Mouse (Mus musculus): Measurements from ENCODE around the gene Cela2a.
A peak's percentile ranks its signal among the peaks of the same experiment; 100 is the strongest.
"Not testable (repeated sequence)": the region's sequence is repeated elsewhere in the genome, so short reads cannot be mapped to it uniquely, and the experiment has no call there.

The Cela2a gene

DNA sequence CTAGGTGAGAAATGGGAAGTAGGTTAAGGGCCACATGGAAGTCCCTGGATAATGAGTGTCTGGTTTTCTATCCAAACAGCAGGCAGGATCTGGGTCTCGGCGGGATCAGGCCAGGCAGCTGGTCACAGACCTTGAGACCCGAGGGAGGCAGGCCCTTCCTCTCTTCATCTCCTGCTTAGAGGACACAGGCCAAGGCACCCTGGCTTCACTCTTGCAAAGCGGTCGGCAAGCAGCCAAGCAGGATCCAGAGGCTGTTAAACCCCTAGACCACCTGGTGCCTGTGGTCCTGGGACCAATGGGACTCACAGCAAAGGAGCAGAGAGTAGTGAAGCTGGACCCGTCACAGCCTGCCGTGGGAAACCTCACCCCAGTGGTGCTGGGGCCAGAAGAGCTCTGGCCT, 29.6 kb downstream of the Cela2a start:
- no peak for DNase-seq

DNA sequence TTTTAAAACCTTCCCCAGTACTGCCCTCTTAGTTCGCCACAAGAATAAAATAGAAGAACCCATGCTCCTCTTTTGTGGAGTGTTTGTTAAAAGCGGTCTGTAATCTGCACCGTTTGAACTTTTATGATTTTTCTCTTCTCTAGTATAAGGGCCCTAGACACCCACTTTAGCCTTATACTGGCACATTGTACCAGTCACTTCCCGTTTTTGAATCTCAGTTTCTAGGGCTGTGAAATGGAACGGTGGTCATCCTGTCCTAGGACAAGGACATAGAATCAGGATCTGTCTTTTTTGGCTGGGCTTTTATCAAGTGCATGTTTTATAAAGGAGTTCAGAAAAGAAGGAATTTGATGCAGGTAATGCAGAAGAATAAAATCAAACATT, 31.8 kb downstream of the Cela2a start:
- DNase-seq = no peak

DNA sequence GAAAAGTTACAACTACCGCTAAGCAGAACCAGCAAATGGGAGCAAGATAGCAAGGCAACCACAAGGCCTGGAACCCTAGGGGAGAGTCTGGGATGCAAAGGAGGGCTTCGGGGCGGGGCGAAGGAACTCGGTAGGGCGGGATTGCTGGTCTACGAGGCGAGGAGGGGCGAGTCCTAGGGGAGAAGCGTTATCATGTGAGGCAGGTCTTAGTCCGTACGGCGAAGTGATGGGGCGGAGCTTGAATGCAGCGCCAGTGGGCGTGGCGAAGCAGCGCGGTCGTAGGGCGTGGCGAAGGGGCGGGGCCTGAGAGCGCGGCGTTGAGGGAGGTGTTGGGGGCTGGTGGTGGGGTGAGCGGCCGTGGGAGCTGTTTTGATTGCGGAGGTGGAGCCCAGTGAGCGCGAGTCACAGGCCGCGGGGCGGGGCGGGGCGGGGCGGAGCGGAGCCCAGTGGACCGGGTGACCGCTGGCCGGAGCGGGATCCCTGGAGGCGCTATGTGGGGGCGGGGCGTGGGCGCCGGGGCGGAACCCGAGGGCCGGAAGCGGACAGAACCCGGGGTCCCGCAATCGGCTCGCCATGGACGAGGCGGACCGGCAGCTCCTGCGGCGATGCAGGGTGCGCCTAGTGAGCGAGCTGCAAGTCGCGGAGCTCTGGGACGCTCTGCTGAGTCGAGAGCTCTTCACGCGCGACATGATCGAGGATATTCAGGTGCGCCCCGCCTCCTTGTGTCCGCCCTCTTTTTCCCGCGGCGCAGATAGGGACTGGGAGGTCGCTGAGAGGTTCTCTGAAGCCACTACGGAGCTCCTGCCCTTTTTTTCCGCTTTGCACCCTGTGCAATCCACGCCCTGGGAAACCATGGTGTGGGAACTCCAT, 32.4 kb downstream of the Cela2a start, which contains the start of gene Casp9:
Gene Casp9 (plus strand): TSS at position 331 of the 870 bp plus-strand sequence.
- peak; percentile 97 to 98 for DNase-seq

DNA sequence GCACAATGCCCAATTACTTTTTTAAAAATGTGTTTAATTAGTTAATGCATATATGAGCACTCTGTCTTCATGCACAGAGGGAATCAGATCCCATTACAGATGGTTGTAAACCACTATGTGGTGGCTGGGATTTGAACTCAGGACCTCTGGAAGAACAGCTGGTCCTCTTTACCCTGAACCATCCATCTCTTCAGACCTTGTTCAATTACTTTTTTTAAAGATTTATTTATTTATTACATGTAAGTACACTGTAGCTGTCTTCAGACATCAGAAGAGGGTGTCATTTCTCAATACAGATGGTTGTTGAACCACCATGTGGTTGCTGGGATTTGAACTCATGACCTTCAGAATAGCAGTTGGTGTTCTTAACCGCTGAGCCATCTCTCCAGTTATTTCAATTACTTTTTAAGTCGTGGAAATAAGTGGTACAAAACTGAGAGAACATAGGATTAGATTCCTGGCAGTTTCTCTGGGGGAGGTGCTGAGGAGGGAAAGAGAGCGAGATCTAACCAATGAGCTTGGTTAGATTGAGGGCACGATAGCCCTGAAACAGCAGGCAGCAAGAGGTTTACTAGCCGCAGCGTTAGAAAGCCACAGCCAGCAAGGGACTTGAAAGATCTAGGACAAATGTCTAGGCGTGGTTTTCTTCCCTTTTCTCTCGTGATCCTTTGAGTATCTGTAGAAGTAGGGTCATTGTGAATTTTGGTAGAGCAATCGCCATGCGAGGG, 33.2 kb downstream of the Cela2a start:
- no peak for DNase-seq

DNA sequence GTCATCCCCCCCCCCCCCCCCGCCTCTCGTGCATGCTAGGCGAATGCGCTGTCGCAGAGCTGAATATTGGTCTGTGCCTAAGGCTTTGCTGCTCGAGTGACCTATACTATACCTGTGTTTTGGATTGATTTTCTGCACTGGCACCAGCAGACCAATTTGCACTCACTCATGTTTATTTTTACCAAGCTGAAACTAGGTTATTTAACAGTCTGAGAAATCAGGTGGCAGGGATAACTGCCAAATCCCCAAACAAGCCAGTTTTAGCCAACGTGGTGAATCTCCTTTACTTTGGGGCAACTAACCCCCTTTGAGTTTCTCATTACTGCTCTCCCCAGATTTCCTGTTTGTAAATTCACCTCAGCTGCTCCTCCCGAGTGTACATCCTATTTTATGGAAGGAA, 34.0 kb downstream of the Cela2a start:
- peak; percentile 21 to 56 for DNase-seq

DNA sequence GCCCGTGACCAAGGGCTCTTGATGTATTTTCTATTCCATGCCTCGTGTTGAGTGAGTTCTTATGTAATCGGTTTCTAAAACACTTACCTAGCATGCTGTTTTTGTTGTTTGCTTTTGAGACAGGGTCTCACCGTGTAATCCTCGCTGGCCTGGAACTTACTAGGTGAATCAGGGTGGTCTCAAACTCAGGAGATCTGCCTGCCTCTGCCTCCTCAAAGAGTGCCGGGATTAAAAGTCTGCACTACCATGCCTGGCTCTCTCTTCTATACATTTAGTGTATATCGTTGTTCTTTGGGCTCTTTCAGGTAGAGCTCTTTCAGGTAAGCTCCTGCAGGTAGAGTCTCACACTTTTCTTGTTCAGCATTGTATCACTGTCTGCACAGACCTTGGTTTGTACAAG, 34.5 kb downstream of the Cela2a start:
- no peak for DNase-seq

DNA sequence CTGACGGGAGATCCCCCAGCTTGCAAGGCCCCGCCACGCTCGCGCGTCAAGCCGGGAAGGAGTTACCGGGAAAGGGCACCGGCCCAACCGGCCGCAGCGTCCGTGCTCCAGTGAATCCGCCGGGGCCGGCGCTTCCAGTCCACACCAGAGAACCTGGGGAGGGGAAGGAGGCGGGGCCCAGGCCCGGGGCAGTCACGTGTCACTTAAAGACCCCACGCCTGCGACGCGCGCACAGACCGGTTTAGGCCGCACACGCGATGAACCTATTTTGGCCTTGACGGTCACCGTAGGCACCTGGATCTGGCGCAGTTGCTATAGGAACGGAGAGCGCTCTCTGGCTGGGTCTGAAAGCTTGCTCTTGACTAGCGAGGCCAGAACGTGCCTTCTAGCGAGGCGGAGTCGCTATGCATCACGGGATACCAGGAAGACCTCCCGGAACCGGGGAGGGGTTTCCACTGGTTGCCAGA, 35.4 kb downstream of the Cela2a start, which contains the start of gene Dnajc16:
Gene Dnajc16 (minus strand): TSS at position 408 of the 467 bp plus-strand sequence.
- DNase-seq = peak; percentile 97

DNA sequence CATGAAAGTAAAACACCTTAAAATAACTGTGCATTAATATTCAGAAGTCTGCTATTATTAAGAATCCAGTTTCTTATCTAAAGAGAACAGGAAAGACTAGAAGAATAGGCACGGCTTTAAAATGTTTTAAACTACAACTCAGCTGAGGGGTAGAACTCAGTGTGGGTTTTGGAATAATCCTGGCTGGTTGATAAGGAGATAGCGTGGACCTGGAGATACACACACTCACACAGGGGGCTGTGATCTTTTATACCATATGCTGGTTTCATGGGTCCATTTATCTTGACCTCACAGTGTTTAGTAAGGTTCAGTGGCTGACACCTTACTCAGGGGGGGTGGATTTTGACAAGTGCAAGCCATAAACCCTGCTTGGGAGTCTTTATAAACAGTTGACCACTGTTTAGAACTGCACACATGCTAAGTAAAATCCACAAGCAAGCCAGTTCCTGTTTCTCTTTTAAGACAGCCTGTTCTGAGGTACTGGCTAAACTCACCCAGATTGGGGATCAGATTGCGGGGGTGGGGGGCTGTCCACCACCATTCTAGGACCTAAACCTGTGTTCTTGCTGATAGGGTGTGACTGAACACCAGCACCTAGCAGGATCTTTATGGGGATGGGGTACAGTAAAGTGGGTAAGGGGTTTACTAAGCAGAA, 36.3 kb downstream of the Cela2a start:
- no peak for DNase-seq

DNA sequence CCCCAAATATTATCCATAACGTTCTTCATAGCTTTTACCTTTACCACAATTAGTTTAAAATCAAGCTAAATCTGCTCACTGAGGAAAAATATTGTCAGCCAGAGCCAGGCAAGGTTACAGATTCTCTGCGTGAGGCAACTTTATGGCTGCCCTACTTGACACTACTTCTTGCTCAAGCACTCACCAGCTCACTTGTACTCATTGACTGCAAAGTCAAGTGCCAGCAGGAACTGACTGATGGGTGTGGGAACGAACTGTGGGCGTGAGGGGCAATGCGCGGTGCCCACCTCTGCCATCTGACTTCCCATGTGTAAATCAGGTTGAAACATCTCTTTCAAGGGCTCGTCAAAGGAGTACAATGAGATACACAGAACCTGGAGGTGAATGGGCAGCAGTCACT, 38.5 kb downstream of the Cela2a start:
- no peak for DNase-seq

DNA sequence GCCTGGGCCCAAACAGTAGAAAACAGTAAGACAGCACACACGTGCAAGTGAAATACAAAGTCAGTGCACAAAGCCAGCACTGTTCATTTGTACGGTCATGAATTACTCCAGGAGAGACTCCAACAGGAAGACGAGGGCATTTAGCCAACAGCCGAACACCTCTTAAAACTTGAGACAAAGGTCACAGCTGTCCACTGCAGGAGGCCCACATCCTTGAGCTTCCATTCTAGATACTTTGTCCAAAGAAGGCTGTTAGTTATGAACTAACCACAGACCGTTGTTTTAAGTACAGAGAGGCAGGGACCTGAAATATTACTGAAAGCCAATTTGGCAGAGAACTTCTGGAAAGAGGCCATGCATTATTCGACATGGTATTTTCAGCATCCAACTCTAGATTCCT, 38.9 kb downstream of the Cela2a start:
- no peak for DNase-seq

DNA sequence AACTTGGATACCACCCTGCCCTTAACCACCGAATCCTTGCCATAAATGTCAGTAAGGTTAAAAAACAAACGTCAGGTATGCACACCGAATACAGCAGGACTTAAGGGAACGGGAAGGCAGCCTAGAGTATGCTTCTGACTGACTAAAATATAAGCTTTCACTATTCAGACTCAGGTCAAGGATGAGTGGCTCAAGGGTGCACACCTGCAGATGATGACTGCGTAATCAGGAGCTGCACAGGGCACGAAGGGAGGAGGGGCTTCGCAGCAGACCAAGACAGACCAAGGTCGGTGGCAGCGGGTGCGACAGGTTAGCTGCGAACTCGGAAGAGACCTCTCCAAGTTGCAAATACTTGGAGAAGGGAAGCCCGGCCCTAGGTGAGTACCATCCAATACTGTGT, 39.8 kb downstream of the Cela2a start:
- DNase-seq = no peak

DNA sequence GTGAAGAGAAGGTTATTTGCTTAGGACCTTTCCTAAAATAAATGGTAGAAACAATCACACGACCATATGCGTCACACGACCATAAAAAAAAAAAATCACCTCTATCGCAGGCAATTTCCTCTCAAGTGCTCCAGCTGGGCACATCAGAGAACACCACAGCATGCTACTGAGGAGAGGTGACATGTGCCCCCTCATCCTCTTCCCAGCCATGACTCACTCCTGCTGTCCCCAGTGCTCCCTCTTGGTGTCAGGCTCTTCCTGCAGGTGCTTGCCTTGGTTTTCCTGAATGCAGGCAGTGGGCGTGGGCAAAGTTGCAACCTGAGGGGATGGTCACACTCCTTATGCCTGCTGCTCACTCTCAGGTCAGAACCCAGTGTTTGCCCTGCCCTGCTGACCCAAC, 41.1 kb downstream of the Cela2a start:
- no peak for DNase-seq

DNA sequence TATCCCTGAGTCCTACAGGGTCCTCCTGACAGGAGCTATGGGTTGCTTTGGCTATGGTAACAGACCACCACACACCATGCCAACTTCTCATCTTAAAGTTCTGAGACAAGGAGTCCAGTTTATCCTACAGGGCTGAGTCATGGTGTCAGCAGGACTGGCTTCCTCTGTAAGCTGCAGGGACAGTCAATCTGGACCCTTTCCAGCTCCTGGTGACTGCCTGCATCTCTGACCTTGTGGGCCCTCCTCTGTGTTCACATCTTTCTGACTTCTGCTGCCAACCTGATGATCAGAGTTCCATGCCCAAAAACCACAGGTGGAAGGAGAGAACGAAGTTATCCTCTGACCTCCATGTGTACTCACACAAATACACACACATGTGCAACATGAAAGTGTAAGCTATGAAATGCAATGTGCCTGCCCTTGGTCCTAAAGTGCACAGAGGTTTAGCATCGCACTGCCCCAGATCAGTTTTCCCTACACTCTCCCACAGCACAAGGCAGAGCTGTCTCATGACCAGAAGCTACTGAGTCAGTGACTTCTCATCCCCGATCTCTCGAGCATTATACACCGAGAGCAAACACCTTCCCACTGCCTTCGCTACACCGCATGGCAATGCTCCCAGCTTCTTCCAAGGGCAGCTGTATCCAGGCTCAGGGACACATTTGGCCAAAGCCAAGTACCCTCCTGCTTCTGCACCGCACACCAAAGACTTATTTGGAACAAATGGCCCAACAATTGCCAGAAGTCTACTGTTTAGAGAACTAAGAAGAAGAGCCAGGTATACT, 44.6 kb downstream of the Cela2a start:
- DNase-seq = no peak

DNA sequence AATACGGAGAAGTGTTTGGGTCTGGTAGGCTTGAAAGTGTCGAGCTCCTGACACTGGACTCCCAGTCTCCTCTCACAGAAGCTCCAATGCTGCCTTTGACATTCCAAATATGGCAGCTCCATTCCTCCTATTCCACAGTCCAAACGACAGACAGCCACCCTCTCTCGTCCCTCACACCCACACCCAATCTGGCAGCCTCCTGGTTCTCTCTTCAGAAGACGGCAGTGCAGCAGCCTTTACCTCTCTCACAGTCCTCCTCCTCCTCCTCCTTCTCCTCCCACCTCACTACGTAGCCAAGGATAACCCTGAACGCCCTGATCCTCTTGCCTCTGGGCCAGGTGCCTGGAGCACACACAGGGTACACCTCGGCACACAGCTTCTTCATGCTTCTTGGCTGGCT, 46.1 kb downstream of the Cela2a start:
- DNase-seq = no peak

DNA sequence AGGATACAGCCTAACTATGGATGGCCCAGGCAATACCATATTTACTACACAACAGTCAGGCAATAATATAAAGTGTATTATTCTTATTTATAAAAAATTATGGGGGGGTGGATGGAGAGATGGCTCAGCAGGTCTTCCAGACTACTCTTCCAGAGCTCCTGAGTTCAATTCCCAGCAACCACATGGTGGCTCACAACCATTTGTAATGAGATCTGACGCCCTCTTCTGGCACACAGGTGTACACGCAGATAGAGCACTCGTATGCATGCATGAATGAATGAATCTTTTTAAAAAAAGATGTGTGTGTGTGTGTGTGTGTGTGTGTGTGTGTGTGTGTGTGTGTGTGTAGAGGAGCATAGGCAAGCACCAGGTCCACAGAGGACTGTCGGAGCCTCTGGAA, 52.9 kb downstream of the Cela2a start:
- DNase-seq = not testable (repeated sequence)

DNA sequence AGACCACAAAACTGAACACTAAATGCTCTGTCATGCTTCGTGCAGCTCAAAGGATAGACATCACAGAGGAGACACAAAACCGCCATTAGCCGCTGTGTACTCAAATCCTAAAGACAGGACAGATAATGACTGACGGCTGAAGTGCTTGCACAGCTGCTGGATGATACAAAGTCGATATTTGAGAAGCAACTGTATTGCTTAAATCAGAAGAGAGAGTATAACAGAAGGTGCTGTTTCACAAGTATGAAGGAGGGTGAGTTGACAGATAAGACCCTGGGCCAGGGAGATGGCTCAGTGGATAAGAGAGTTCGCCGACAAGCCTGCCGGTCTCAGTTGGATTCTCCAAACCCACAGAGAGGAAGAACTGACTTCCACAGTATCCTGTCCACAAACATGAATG, 54.1 kb downstream of the Cela2a start:
- DNase-seq = no peak

DNA sequence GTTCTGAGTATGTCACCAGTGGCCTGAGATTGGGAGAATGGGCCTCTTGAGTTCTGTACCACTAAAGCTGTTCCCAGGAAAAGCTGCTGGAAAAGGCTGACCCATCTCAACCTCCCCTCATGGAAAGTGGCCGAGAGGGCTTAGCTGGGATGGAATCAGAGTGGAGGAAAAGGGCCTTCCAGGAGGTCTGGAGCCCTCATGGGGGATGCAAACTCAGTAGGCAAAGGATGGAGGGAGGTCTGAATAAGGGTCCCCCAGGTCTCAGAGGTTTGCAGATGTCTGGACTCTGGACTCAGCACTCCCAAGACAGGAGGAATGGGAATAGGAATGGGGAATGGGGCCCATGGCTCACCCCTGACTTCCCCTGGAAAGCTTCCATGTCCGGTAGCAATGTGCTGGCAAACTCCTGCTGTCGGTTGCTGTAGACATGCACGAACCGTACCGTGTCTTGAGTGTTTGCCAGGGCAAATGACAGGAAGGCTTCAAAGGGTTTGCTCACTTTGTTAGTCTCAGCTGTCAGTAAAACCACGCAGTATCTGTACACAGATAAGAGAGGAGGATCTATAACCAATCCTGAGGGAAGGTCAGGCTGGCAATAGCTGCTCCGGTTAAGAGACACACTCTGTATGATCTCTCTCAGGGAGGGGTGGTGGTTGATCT, 56.3 kb downstream of the Cela2a start:
- no peak for DNase-seq

DNA sequence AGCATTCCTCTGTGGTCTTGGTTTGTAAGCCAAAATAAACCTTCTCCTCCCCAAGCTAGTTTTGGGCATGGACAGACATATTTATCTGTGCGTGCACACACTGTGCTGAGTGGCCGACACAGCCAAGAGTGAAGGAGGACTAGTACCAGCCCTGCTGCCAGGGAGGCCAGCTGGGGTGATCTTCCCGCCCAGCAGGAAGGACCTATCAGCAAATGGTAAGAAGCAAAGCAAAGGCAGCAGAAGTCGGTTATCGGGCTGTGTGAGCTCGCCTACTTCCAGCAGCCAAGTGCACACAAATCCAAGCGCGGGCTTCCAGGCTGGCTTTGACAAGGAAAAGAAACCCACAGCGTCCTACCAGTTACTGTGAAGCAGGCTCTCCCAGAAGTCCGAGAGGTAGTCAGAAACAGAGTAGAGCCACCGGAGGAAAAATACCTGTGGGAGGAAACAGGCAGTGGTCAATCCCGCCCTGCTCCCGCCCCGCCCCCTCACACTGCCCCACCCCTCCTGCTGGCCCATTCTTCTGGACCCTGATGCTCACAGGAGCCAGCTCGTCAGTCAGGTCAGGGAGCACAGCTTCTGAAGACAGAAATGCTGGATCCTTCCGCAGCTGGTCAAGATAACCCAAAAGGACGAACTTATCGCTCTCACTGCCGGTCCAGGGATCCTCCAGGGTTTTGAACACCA, 58.5 kb downstream of the Cela2a start:
- peak; percentile 79 to 81 for DNase-seq

DNA sequence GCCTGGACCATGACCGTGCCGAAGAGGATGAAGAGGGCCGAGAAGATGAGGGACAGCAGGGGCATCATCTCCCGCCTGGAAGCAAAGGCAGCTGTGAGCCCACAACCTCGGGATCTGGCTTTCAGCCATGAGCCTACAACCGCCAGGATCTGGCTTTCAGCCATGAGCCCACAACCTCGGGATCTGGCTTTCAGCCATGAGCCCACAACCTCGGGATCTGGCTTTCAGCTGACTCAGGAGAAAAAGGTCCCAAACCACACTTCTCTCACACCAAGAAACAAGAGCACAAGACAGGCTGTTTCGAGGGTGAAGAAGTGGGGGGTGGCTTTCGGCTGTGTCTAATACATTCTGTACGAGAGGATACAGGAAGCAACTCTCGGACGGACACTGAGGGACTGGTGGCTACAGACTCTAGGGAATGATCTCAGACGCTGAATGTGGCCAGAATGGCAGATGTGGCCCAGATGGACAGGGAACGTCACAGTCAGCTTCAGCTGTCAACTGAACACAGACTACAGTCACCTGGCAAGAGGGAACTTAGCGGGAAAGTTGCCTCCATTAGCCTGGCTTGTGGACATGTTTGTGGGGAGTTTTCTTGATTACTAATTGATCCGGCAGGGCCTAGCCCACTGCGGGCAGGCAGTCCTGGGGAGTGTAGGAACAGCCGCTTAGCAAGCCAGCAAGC, 59.1 kb downstream of the Cela2a start:
- peak; percentile 25 to 30 for DNase-seq

DNA sequence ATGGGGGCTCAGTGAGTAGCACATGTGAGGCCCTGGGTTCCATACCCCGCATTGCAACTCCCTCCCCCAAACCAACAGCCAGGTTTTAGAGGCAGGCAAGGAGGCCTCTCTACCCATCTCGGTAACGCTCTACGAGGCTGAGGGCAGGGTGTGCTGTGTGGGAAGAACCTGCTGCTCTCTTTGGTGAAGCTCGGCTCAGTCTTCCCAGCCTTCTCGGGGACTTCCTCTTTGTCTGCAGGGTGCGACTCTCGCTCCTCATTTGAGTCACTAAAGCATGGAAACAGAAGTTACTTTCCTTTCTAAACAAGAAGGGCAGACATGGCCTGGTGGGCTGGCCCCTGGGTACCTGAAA, 59.7 kb downstream of the Cela2a start:
- no peak for DNase-seq

DNA sequence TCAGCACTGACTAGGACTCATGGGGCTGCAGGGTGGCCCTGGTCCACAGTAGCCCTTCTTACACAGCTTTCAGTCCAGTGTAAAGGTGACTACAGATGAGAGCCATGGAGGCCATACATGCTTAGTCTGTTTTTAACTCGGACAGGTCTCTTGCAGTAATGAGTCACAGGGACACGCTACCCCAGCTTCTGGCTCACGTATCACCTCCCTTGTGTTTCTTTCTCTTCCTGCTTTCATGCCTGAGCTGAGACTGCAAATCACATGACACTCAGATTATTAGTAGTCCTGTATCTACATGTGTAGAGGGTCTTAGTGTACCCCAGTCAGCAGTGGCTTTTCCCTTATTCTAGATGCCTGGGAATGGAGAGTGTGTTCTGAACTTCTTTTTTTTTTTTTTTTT, 61.0 kb downstream of the Cela2a start:
- DNase-seq = no peak

Measured in cerebellum, postnatal 25 days (tissue).